Mouse (Mus musculus): ENCODE measurements at regions not wholly inside any gene's neighbourhood (a gene's known extent, or its start where the extent isn't known, plus 50 kb on each side); places are given as distances from the start of the nearest gene placed in this dataset.

DNA sequence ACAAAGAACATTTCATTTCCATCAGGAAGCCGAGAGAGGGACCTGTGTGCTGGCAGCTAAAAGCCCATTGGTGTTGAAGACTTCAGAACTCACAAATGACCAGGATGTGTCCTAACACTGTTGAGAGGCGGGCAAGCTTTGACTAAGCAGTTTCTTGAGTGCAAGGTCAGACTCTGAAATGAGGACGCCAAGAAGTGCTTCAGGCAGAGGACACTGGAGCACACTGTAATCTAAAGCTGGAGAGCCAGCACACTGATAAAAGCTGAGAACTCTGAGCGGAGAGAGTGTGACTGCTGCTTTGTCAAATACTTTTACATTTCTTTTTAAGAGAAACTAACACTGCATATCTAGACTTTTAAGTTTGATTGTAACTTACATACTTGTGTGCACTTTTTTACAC lies 72.5 kb upstream of the Dph5 start:
- H3K27ac ChIP-seq (ENCODE audit: insufficient read depth, low read depth, low read length) = no peak overlapping the region
- no peak overlapping the region for H3K4me3 ChIP-seq (ENCODE audit: insufficient read depth, low read length)
- H3K4me1 ChIP-seq (ENCODE audit: control insufficient read depth, insufficient read depth, low read length) = peaks cover 21% of the 10 kb centered on the region

DNA sequence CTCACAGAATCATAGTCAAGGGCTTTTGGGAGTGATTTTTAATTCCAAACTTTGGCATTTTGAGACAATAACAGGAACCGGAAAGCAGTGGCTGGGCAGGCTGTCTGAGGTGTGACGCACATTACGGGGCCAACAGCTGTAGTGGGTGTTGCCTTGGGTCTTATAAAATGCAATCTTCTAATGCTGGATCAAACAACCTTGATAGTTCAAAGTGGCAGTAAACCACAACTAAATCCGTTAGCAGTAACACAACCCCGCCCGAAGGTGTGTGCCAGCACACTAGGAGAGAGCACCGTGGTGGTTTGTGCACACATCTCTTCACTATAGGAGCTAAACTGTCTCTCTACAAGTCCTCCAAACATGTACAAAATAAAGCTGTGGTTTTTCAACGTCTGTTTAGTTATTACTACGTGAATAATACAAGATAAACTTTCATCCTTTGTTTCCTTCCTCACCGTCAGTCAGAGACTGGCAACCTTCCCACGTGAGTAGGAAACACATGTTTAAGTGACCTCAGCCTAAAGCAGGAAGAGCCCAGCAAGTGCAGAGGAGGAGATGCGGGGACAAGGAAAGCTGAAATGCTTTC lies 72.0 kb upstream of the Dph5 start:
- peaks cover 21% of the 10 kb centered on the region for H3K4me1 ChIP-seq (ENCODE audit: control insufficient read depth, insufficient read depth, low read length)
- no peak overlapping the region for H3K27ac ChIP-seq (ENCODE audit: insufficient read depth, low read depth, low read length)
- no peak overlapping the region for H3K4me3 ChIP-seq (ENCODE audit: insufficient read depth, low read length)
- no peak for TF ChIP-seq CTCF (IDR thresholded peaks at IDR 0.05; ENCODE audit: low read depth, low read length)
- TF ChIP-seq POLR2A (IDR thresholded peaks at IDR 0.05; ENCODE audit: borderline replicate concordance, low read depth, low read length) = no peak

More for the DNA sequence above, 72.5 kb upstream of the Dph5 start:
- TF ChIP-seq POLR2A (IDR thresholded peaks at IDR 0.05; ENCODE audit: borderline replicate concordance, low read depth, low read length) (no peak), CTCF (IDR thresholded peaks at IDR 0.05; ENCODE audit: low read depth, low read length) (no peak)

DNA sequence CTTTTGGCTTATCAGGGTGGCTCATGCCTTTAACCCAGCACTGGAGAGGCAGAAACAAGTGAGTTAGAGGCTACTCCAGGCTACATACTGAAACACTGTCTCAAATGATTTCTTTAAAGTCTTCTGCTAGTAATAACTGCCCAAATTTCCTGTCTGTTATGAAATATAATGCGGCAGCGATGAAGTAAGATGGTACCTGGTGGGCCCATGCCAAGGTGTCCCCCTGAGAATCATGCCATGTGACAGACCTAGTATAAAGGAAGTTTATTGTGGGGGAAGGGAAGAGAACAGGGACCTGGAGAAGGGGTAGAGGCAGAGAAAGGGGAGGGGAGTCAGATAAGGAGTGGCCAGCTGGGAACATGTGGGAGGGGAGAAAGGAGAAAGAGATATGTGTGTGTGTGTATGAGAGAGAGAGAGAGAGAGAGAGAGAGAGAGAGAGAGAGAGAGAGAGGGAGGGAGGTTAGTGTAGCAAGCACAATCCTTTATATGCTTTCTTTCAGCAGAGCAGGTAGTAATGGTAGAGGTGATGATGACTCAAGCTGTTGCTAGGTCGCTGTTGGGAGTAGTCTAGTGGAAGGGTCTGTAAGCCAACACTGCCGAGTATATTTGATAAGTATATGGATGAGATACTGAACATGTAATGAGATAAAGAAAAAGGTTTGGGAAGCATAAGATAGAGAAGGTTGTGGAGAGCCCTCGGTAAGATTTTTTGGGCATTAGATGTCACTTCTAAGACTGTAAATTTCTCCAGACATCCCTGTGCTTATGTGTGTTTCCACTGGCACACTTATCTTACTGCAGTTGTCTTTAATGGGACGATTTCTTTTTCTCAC lies 71.1 kb upstream of the Dph5 start:
- peaks cover 22% of the 10 kb centered on the region for H3K4me1 ChIP-seq (ENCODE audit: control insufficient read depth, insufficient read depth, low read length)
- TF ChIP-seq CTCF (IDR thresholded peaks at IDR 0.05; ENCODE audit: low read depth, low read length) = no peak
- TF ChIP-seq POLR2A (IDR thresholded peaks at IDR 0.05; ENCODE audit: borderline replicate concordance, low read depth, low read length) = no peak

DNA sequence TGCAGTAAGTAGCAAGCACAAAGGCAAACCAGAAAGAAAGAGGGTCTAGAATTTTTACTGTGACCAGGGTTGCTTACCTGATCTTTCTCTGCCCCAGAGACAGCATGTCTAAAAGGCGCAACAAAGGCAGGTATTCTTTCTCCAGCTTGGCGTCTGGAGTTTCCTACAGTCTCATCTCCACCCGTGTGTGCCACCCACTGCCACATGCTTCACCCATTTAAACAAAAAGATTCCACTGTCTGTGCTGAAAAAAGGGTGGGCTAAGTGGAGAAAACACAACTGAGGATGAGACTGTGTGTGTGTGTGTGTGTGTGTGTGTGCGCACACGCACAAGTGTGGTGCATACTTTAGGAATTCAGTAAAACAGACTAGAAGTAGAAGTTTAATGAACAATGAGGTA lies 69.9 kb upstream of the Dph5 start:
- TF ChIP-seq POLR2A (IDR thresholded peaks at IDR 0.05; ENCODE audit: borderline replicate concordance, low read depth, low read length) (no peak), CTCF (IDR thresholded peaks at IDR 0.05; ENCODE audit: low read depth, low read length) (no peak)
- H3K4me1 ChIP-seq (ENCODE audit: control insufficient read depth, insufficient read depth, low read length) = peaks cover 23% of the 10 kb centered on the region

More for the DNA sequence above, 71.1 kb upstream of the Dph5 start:
- Histone ChIP-seq H3K27ac (ENCODE audit: insufficient read depth, low read depth, low read length) (no peak overlapping the region), H3K4me3 (ENCODE audit: insufficient read depth, low read length) (no peak overlapping the region)

DNA sequence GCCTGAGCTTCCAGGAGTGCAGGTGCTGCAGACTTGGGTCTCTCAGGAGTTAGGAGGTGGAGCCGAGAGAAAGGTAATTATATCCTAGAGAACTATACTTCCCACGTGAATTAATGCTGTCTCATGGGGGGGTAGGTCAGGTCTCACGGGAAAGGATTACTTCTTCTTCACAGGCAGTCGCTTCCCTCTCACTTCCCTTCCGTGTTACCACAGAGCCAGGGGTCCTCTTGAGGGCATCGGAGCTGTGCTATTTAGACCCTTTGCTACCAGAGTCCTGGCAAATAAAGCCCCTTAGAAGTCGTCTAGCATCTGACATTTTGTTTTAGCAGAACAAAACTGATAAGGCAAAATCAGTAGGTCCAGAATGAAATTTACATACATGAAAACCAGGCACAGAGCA lies 68.9 kb upstream of the Dph5 start:
- Histone ChIP-seq H3K27ac (ENCODE audit: insufficient read depth, low read depth, low read length) (no peak overlapping the region), H3K4me1 (ENCODE audit: control insufficient read depth, insufficient read depth, low read length) (peaks cover 23% of the 10 kb centered on the region), H3K4me3 (ENCODE audit: insufficient read depth, low read length) (no peak overlapping the region)
- no peak for TF ChIP-seq CTCF (IDR thresholded peaks at IDR 0.05; ENCODE audit: low read depth, low read length)
- no peak for TF ChIP-seq POLR2A (IDR thresholded peaks at IDR 0.05; ENCODE audit: borderline replicate concordance, low read depth, low read length)

More for the DNA sequence above, 69.9 kb upstream of the Dph5 start:
- Histone ChIP-seq H3K27ac (ENCODE audit: insufficient read depth, low read depth, low read length) (no peak overlapping the region), H3K4me3 (ENCODE audit: insufficient read depth, low read length) (no peak overlapping the region)

DNA sequence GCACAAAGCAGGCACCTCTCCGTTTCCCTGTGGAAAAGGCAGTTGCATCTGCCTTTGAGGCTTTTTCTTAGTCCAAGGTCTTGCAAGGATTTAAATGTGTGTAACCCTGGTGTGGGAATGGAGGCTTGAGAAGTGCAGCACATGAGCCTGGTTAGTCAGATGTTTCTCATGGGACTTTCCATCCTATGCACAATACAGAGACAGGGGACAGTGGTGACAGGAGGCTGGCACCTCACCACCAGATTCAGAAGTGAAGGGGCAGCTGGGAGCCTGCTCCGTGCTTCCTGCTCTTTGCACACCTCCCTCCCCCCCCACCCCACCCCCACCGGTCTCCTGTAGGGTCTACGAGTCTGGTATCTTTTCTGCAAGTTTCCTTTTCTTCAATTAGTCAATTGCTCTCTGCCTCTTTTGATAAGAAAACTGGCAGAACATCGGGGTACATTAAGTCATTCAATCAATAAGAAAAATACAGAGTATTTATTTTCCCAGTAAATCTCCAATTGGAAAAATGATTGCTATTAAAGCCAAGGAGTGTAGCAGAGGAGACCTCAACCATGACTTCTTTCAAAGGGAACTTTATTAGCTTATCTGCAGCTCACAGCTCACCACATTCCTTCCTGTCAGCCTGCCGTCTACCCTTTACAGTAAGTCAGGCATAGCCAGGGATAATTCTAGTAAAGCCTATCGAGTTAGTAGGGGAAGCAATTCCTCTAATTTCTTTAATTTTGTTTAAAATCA lies 68.1 kb upstream of the Dph5 start:
- Histone ChIP-seq H3K4me3 (ENCODE audit: insufficient read depth, low read length) (no peak overlapping the region), H3K4me1 (ENCODE audit: control insufficient read depth, insufficient read depth, low read length) (peaks cover 23% of the 10 kb centered on the region), H3K27ac (ENCODE audit: insufficient read depth, low read depth, low read length) (no peak overlapping the region)
- TF ChIP-seq CTCF (IDR thresholded peaks at IDR 0.05; ENCODE audit: low read depth, low read length) (no peak), POLR2A (IDR thresholded peaks at IDR 0.05; ENCODE audit: borderline replicate concordance, low read depth, low read length) (no peak)

DNA sequence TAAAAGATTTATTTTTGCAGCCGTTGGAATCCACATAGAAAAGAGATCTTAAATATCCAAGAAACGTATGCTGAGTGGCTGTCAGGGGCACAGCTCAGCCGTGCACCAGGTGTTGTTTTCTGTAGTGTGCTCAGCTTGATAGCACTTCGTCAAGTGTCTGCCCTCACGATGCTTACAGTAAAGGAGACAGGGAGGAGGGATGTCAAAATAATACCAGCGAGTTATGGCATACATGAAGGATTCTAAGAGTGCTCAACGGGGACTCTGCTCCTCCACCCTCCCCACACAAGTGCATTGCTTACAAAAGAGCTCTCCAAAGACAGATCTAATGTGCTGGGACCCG lies 67.5 kb upstream of the Dph5 start:
- Histone ChIP-seq H3K4me3 (ENCODE audit: insufficient read depth, low read length) (no peak overlapping the region), H3K27ac (ENCODE audit: insufficient read depth, low read depth, low read length) (no peak overlapping the region), H3K4me1 (ENCODE audit: control insufficient read depth, insufficient read depth, low read length) (peaks cover 21% of the 10 kb centered on the region)
- TF ChIP-seq POLR2A (IDR thresholded peaks at IDR 0.05; ENCODE audit: borderline replicate concordance, low read depth, low read length) = no peak
- no peak for TF ChIP-seq CTCF (IDR thresholded peaks at IDR 0.05; ENCODE audit: low read depth, low read length)

DNA sequence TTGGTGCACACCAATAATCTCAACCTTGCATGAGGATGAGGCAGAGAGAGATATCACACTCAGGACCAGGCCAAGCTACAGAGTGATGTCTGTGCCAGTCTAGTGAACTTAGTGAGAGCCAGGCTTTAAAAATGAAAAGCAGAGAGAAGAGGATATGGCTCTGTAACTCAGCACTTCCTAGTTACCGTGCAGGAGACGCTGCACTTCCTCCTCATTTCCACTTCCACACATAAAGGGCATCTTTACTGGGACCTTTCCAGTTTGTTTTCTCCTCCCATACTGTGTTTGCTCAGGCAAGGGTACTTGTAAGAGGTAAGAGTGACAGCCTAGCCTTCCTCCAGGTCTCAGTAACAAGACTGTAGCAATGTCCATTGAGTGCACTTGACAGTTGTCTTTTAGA lies 66.0 kb upstream of the Dph5 start:
- no peak overlapping the region for H3K4me3 ChIP-seq (ENCODE audit: insufficient read depth, low read length)
- no peak overlapping the region for H3K27ac ChIP-seq (ENCODE audit: insufficient read depth, low read depth, low read length)
- H3K4me1 ChIP-seq (ENCODE audit: control insufficient read depth, insufficient read depth, low read length) = peaks cover 8% of the 10 kb centered on the region
- TF ChIP-seq POLR2A (IDR thresholded peaks at IDR 0.05; ENCODE audit: borderline replicate concordance, low read depth, low read length) (no peak), CTCF (IDR thresholded peaks at IDR 0.05; ENCODE audit: low read depth, low read length) (no peak)

DNA sequence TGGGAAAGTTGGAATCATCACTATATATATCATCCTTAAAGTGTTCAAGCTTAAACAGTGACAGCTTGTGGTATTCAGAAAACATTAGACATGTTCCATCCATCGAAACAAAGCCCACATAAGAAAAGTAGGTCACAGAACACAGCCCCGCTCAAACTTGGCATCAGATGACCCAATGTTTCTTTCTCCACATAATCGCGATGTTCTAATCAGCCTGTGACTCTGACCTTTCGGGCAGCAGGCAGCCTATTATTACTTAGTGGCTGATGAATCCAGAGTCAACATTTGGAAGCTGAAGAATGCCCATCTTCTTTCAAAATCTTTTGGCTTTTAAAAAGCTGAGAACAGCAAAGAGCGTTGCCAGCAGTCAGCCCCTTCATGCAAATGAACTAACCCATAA lies 65.1 kb upstream of the Dph5 start:
- Histone ChIP-seq H3K4me1 (ENCODE audit: control insufficient read depth, insufficient read depth, low read length) (peaks cover 8% of the 10 kb centered on the region), H3K27ac (ENCODE audit: insufficient read depth, low read depth, low read length) (no peak overlapping the region), H3K4me3 (ENCODE audit: insufficient read depth, low read length) (no peak overlapping the region)
- TF ChIP-seq POLR2A (IDR thresholded peaks at IDR 0.05; ENCODE audit: borderline replicate concordance, low read depth, low read length) (no peak), CTCF (IDR thresholded peaks at IDR 0.05; ENCODE audit: low read depth, low read length) (no peak)

DNA sequence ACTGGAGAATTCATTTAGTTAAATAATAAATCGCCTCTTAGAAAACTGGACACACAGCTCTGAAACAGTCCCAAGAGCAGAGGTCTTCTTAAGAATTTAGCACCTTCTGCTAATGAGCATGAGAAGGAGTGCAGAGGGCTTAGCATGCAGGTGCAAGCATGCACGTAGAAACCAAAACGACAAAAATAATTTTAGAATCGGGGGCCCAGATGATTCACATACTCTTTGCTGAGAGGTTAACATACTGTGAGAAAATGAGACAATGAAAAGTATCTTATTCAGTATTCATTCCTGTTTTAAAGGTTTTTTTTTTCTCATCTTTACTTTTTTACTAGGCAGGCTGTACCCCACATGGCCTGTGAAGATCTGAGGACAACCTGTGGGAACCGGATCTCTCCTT lies 63.9 kb upstream of the Dph5 start:
- no peak for TF ChIP-seq POLR2A (IDR thresholded peaks at IDR 0.05; ENCODE audit: borderline replicate concordance, low read depth, low read length)
- TF ChIP-seq CTCF (IDR thresholded peaks at IDR 0.05; ENCODE audit: low read depth, low read length) = no peak
- no peak overlapping the region for H3K4me3 ChIP-seq (ENCODE audit: insufficient read depth, low read length)
- H3K4me1 ChIP-seq (ENCODE audit: control insufficient read depth, insufficient read depth, low read length) = peaks cover 2% of the 10 kb centered on the region; the same call in 1 of the 2 replicates
- H3K27ac ChIP-seq (ENCODE audit: insufficient read depth, low read depth, low read length) = no peak overlapping the region

All from bone marrow macrophage, adult 2 months (primary cell).